Mouse (Mus musculus) thymus, adult 18-20 months (tissue): Measurements from ENCODE around the gene Sugp1.
"Not testable (repeated sequence)": the region's sequence is repeated elsewhere in the genome, so short reads cannot be mapped to it uniquely, and the experiment has no call there.

ENCODE experiments used
- DNase-seq, 2 experiments: peaks; one replicate each; pipeline ENCODE4 v3.0.0; 2022; ENCODE audit warnings: mixed read lengths in 2 of 2

The Sugp1 gene

GRCm38 (mm10) chr8:70042583-70043455 lies at the start of gene Sugp1, which contains the start of gene Mau2:
Sugp1 (plus strand) TSS chr8:70042813.
Mau2 (minus strand) TSS chr8:70042734.
- peak; percentile 91 to 95 for DNase-seq

GRCm38 (mm10) chr8:69995422-69995775 lies 47.2 kb upstream of the Sugp1 start:
- no peak for DNase-seq

GRCm38 (mm10) chr8:69995776-69996588 lies 46.6 kb upstream of the Sugp1 start, which contains the start of gene Gatad2a:
Gatad2a (minus strand) TSS chr8:69996384.
- DNase-seq, result peak; percentile 100

DNA sequence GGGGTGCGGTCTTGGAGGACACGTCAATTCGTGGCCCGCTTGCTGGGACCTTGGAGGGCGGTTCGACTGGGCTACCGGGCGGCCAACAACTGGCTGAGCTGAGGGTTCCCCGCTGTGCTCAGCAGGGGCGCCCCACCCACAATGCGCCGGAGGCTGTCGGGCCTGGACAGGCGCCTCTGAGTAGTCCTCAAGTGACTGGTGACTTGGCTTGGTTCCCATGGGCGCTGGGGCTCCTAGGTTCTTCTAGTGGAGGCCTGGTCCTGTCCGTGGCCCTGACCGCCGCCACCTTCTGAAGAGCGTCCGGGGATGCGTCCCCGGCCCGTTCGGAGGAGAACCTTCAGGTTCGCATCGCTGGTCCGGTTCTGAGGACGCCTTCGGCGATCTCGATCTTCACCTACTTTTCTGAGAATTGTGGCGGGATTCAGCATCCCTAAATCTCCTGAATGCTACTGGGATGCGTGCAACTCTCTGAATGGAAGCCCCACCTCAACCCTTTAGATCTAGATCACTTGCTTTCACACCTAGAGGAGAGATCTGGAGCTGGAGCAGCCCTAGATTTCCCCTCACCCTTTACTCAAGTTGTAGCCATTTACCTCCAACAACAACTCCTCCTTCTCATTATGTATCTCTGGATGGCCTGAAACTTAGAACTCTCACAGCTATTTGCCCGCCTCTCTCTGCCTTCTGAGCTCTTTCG lies 45.9 kb upstream of the Sugp1 start:
- no peak for DNase-seq

DNA sequence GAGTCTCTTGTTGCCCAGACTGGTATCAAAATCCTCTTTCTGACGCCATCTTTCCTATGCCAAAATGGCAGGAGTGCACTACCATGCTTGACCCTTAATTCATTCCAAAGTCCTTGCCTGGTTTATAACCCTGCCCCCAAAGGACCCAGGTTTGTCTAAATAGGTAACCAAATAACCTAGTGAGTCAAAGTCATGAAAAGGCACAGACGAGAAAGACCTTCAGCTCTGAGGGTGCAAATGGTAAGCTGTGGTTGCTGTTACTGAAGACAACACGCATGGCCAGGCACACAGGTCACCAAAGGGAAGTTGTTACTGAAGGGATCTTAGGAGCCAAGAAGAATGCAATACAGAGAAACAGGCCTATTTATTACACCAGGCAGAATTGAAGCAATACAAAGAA lies 43.9 kb upstream of the Sugp1 start:
- DNase-seq, result no peak

DNA sequence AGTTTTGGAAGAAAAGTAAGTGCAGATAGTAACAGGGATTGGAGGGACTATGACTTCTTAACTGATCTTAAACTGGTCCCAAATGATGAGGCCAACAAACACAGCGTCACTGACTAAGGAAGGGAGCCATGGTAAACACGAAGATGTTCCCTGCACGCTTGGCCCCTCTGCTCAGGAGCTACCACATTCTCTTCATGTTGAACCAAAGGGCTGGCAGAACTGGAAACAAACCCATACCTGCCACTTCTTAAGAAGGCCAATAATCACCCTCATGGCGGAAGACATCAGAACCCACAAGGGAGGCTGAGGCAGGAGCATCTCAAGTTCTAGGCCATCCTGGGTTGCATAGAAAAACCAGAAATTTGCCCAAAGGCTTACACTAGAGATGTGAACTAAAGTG lies 43.4 kb upstream of the Sugp1 start:
- no peak for DNase-seq

DNA sequence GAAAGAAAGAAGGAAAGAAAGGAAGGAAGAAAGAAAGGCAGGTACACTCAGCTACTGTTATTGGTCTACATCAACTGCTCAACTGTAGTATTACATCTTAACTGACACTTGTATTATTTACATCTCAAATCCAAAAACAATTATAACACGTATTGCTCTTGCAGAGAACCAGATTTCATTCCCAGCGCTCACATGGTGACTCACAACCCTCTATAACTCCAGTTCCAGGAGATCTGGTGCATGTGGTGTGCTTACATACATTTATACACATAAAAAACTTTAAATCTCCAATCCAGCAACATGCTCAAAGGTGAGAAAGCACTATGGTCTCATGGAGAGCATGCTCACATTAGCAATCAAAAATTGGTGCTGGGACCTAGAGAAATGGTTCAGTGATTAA lies 42.4 kb upstream of the Sugp1 start:
- no peak for DNase-seq

DNA sequence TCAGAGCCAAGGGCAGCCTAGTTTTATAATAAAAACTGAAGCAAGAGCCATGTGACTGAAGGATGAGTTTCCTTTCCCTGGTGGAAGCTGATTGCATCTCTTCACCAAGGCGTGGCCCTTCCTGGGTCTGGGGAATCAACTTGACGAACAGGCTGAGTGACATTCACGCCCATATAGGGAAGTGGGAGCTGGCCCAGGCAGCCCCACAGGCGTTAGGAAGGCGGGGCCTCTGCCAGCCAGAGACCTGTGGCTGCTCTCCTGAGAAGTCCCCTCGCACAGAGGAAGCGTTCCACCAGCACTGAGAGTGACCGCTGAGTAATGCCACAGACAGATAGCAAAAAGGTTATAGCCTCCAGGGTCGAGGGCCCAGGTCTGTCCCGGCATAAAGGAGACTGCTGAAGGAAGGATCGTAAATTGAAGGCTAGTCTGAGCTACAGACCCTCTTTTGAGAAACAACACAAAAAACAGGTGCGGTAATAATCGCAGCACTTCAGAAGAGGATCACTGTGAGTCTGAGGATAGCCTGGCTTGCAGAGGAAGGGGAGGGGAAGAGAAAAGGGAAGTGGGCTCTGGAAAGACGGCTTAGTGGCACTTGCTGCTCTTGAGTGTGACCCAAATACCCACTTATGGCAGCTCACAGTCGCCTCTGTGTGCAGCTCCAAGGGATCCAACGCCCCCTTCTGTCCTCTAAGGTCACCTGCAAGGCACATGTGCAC lies 41.3 kb upstream of the Sugp1 start:
- DNase-seq, result peak; percentile 27 to 46

- not testable (repeated sequence) for DNase-seq
Observed at GRCm38 (mm10) chr8:70001892-70002191, 40.8 kb upstream of the Sugp1 start.

- peak in 1 of 2 experiments; percentile 22 for DNase-seq
Observed at GRCm38 (mm10) chr8:70003204-70003657, 39.4 kb upstream of the Sugp1 start.

GRCm38 (mm10) chr8:70004345-70004744 lies 38.3 kb upstream of the Sugp1 start:
- no peak for DNase-seq

GRCm38 (mm10) chr8:70005178-70005577 lies 37.4 kb upstream of the Sugp1 start:
- DNase-seq, result no peak

DNA sequence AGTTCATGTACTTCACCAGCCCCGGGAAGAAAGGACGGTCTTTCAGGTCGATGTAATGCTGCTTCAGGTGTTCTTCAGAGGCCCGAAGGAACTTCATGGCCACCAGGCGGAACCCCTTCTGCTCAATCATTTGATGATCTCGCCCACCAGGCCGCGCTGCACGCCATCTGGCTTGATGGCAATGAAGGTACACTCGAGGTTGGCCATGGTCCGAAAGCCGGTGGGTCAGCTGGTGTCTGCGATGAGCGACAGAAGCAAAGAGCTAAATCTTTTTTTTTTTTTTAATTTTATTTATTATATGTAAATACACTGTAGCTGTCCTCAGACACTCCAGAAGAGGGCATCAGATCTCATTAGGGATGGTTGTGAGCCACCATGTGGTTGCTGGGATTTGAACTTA lies 31.8 kb upstream of the Sugp1 start:
- not testable (repeated sequence) for DNase-seq

GRCm38 (mm10) chr8:70012350-70012749 lies 30.3 kb upstream of the Sugp1 start:
- no peak for DNase-seq

DNA sequence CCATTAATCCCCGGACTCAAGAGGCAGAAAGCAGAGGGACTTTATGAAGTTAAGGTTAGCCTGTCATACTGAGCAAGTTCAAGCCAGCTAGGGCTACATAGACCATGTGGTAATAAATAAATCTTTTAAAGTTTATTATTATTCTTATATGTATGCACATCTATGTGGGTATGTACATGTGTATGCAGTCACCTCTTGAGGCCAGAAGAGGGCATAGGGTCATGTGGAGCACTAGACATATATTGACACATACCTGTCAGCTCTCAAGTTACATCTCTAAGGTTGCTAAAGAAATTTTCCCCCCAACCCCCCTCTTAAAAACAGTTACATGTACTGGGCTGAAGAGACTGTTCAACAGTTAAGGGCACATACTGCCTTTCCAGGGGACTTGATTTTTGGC lies 29.9 kb upstream of the Sugp1 start:
- DNase-seq, result no peak

- DNase-seq, result no peak
Observed at GRCm38 (mm10) chr8:70015017-70015416, 27.6 kb upstream of the Sugp1 start.

GRCm38 (mm10) chr8:70023596-70023995 lies 19.0 kb upstream of the Sugp1 start:
- no peak for DNase-seq

- DNase-seq, result no peak
Observed at GRCm38 (mm10) chr8:70026151-70026550, 16.5 kb upstream of the Sugp1 start.

- DNase-seq, result no peak
Observed at GRCm38 (mm10) chr8:70030255-70030654, 12.4 kb upstream of the Sugp1 start.

DNA sequence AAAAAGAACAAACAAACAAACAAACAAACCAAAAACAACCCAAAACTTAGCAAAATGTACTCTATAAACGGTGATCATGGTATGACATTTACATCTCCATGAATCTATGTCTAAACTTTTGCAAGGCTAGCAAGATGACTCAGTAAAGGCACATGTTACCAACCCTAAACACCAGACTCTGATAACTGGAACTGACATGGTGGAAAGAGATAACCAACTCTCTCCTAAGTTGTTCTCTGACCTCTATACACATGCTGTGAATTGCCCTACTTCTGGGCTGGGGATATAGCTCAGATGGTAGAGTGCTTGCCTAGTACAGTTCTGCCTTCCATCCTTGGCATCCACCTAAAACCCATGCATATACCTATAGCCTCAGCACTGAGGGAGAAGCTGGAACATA lies 4.6 kb upstream of the Sugp1 start:
- no peak for DNase-seq

- DNase-seq, result peak; percentile 38 to 51
Observed at GRCm38 (mm10) chr8:70041885-70042546, 597 bp upstream of the Sugp1 start.

GRCm38 (mm10) chr8:70043996-70044395 lies 1.4 kb downstream of the Sugp1 start:
- DNase-seq, result no peak
